Mouse (Mus musculus) G1E (cell line): ENCODE results near the gene Usp6nl.

Source experiments
- CTCF ChIP-seq: IDR thresholded peaks from 2 replicates; pipeline ENCODE4 v1.5.1; 2012; ENCODE audit warnings: low read depth, low read length, inconsistent platforms, mixed read lengths
- GATA1 ChIP-seq: IDR thresholded peaks from 2 replicates; pipeline ENCODE4 v1.6.1; 2012; ENCODE audit warnings: borderline replicate concordance, low read length, inconsistent platforms, mixed read lengths
- GATA2 ChIP-seq: IDR thresholded peaks from 2 replicates; pipeline ENCODE4 v1.6.1; 2012; ENCODE audit warnings: low read depth, low read length, inconsistent platforms, borderline replicate concordance
- TAL1 ChIP-seq: conservative IDR thresholded peaks from 2 replicates; pipeline ENCODE4 v1.6.1; 2012; ENCODE audit warnings: low read depth, low read length, inconsistent platforms, mixed read lengths

DNA sequence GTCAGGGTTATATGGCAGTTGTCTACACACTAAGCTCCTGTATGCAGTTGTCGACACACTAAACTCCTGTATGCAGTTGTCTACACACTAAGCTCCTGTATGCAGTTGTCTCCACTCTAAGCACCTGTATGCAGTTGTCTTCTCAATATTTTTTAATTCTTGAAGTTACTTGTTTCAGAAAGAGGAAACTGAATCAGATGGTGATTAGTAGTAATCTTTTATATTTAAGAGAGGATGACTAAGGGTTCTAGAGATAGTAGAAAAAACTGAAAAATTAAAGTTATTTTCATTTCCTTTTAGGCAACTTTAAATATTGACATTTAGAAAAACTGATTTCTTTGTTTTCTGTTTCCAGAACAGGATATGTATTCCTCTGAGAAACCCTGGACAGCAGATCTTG is 13.5 kb downstream of the Usp6nl start:
- TF ChIP-seq GATA2 (no peak), TAL1 (no peak), CTCF (no peak), GATA1 (no peak)
